Mouse (Mus musculus) limb, embryonic 15.5 days (tissue): ENCODE results near the gene Polm. TPM values are rescaled to one million over a fixed set of nuclear protein-coding genes. Genes with fewer than 3 reads are reported as not detected.
"Not testable (repeated sequence)": the region's sequence is repeated elsewhere in the genome, so short reads cannot be mapped to it uniquely, and the experiment has no call there.

Experiments
- ATAC-seq: fragments of 200-750 bp; cut with Nextera tagmentation; 2 replicates; pipeline ENCODE4 v1.8.0; 2017; ENCODE audit warnings: low read depth, moderate TSS enrichment; ENCODE audit not compliant: insufficient number of reproducible peaks, low FRiP score, low TSS enrichment
- H3K27ac ChIP-seq: fragments of 300-500 bp; sonication (generic); 2 replicates; pipeline ENCODE4 v1.5.1; 2015; ENCODE audit warnings: moderate library complexity, mild to moderate bottlenecking, inconsistent platforms
- H3K27me3 ChIP-seq: fragments of 300-500 bp; sonication (generic); 2 replicates; pipeline ENCODE4 v1.6.1; 2015; ENCODE audit warnings: inconsistent platforms
- H3K36me3 ChIP-seq: fragments of 300-500 bp; sonication (generic); 2 replicates; pipeline ENCODE4 v1.6.1; 2015; ENCODE audit warnings: inconsistent platforms
- H3K4me1 ChIP-seq: fragments of 300-500 bp; sonication (generic); 2 replicates; pipeline ENCODE4 v1.6.1; 2015; ENCODE audit warnings: inconsistent platforms
- H3K4me2 ChIP-seq: fragments of 300-500 bp; sonication (generic); 2 replicates; pipeline ENCODE4 v1.6.1; 2015; ENCODE audit warnings: mild to moderate bottlenecking, inconsistent platforms
- H3K4me3 ChIP-seq: fragments of 300-500 bp; sonication (generic); 2 replicates; pipeline ENCODE4 v1.5.1; 2015; ENCODE audit warnings: mild to moderate bottlenecking, inconsistent platforms
- H3K9ac ChIP-seq: fragments of 300-500 bp; sonication (generic); 2 replicates; pipeline ENCODE4 v1.6.1; 2015; ENCODE audit warnings: inconsistent platforms
- H3K9me3 ChIP-seq: fragments of 300-500 bp; sonication (generic); 2 replicates; pipeline ENCODE4 v1.6.1; 2016; ENCODE audit warnings: inconsistent platforms
- WGBS: fragments of 180-500 bp; shearing (Covaris S2); methylation state at CpG from one replicate; pipeline ENCODE4 v1.1.7; 2015; 5-methylcytosine and 5-hydroxymethylcytosine counted together
- polyA plus RNA-seq: library from polyadenylated mRNA; unstranded; fragments of >200 nt; fragmentation: Nextera tagmentation; extraction: Ambion mirVana; gene quantifications from 2 replicates; pipeline ENCODE4 v1.2.1, GENCODE M21; 2015

The Polm gene
- polyA plus RNA-seq, 1 experiment from 2014 or later = 10.4 TPM

DNA sequence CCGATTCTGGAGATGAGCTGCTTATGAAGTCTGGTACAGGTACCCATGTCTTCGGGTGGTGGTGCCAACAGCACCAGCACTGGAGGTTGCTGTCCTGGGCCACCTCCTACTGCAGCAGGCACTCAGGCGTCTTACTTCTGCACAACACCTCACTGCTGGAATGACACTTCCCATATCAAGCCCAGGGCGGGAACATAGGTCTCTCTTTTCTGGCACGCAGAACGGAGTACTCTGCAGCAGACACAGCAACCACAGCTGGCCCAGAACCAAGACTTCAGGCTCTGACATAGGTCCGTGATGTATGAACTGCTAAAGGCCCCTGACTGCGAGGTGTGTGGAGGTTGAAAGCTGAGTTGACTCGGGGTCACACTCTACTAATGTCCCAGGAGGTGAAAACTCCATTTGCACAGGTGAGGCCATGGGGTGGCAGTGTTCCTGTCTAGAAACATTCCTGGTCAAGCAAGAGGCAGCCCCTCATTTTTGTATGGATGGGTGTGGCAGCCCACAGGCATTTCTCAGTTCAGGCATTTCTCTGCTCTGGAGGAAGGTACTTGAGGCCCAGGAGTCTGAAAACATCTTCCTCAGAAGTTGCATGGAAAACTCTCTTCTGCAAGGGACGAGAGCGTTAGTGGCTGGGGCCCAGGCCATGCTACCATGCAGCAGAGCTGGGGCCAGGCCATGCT lies 9.2 kb downstream of the Polm start:
- no peak for ATAC-seq
- Histone ChIP-seq H3K27ac (no peak overlapping the region), H3K36me3 (peaks cover 57% of the 10 kb centered on the region), H3K27me3 (no peaks in the 10 kb centered on the region), H3K9ac (no peak overlapping the region), H3K9me3 (no peaks in the 10 kb centered on the region), H3K4me1 (no peaks in the 10 kb centered on the region), H3K4me3 (no peak overlapping the region), H3K4me2 (no peak overlapping the region)
- 80% methylated on average over 11 of the region's 11 CpGs for WGBS

DNA sequence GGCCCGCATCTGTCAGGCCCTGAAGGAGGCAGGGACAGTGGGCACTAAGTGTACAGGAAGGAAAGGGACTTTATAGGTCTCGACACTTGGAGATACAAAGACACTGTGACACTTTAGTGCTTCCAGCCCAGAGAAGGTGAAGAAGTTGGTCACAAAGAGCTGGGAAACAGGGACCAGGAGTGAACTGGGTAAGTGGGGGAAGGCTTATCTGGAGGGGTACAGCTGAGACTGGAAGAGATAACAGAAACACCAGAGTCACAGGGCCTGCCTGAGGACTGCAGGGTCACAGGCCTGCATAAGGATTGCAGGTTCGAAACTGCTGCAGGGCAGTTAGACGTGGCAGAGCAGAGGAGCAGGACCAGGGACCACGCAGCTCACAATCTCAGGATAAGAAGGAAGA lies 9.9 kb downstream of the Polm start:
- peaks cover 52% of the 10 kb centered on the region for H3K36me3 ChIP-seq
- WGBS = 90% methylated on average over 5 of the region's 5 CpGs
- H3K4me2 ChIP-seq = no peak overlapping the region
- H3K27me3 ChIP-seq = no peaks in the 10 kb centered on the region
- no peak overlapping the region for H3K9ac ChIP-seq
- H3K4me1 ChIP-seq = no peaks in the 10 kb centered on the region
- no peak overlapping the region for H3K27ac ChIP-seq
- ATAC-seq = no peak
- no peaks in the 10 kb centered on the region for H3K9me3 ChIP-seq
- H3K4me3 ChIP-seq = no peak overlapping the region

DNA sequence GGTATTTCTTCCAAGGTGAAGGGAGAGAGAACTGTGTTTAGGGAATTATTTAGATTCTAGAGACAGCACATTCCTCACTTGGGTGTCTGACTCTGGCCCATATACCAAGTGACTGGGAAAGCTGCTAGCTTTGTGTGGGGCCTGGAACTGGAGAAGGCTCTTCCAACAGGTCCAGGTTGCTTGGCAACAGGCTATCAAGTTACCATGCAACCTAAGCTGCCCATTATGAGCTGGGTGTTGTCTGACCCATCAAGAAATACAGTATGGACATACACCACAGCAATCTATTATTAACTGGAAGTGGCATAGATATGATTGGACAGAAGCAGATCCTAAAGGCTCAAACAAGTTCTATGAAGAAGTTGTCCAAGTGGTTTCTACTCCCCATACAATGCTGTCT lies 12.4 kb downstream of the Polm start:
- no peak overlapping the region for H3K4me2 ChIP-seq
- H3K4me3 ChIP-seq = no peak overlapping the region
- no peaks in the 10 kb centered on the region for H3K9me3 ChIP-seq
- ATAC-seq = no peak
- no peak overlapping the region for H3K9ac ChIP-seq
- no peaks in the 10 kb centered on the region for H3K4me1 ChIP-seq
- H3K36me3 ChIP-seq = peaks cover 27% of the 10 kb centered on the region
- no peaks in the 10 kb centered on the region for H3K27me3 ChIP-seq
- H3K27ac ChIP-seq = no peak overlapping the region

DNA sequence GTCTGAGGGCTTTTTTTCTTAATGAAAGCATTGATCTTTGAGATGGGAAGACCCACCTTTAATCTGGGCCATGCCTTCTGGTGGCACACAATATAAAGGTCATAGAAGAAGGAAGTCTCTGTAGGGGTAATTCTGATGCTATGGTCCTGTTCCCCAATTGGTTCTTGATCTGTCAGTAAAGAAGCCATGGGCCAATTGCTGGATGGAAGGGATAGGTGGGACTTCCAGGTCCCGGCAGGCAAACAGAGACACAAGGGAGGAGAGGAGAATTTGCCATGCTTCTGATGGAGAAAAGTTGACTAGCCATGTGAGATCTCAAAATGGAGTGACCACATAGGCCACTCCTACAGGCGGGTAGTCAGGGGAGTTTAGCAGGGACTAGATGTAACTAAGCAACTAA lies 18.6 kb downstream of the Polm start:
- 65% methylated on average over 2 of the region's 2 CpGs for WGBS
- Histone ChIP-seq H3K27ac (no peak overlapping the region), H3K4me1 (no peaks in the 10 kb centered on the region), H3K4me2 (no peak overlapping the region), H3K9ac (no peak overlapping the region), H3K9me3 (no peaks in the 10 kb centered on the region), H3K4me3 (no peak overlapping the region), H3K27me3 (no peaks in the 10 kb centered on the region), H3K36me3 (no peaks in the 10 kb centered on the region)
- no peak for ATAC-seq

DNA sequence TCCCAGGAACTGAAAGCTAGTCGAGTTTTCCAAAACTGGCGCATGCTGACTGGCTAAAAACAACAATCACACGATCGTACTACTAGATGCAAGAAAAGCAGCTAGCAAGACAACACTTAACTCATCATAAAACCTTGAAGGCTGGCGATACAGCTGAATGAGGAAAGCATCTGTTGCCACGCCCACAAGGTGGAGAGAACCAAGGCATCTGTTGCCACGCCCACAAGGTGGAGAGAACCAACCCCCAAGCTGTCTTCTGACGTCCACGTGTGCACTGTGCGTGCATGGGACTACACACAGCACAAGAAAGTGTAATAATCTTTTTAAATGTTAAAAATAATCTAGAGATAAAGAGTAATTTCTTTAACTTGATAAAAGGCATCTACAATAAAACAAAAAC lies 24.4 kb downstream of the Polm start:
- H3K27ac ChIP-seq = no peak overlapping the region
- no peak for ATAC-seq
- no peak overlapping the region for H3K9ac ChIP-seq
- no peak overlapping the region for H3K4me3 ChIP-seq
- no peaks in the 10 kb centered on the region for H3K9me3 ChIP-seq
- H3K4me1 ChIP-seq = no peaks in the 10 kb centered on the region
- 72% methylated on average over 10 of the region's 10 CpGs for WGBS
- H3K27me3 ChIP-seq = no peaks in the 10 kb centered on the region
- H3K36me3 ChIP-seq = no peaks in the 10 kb centered on the region
- H3K4me2 ChIP-seq = no peak overlapping the region

DNA sequence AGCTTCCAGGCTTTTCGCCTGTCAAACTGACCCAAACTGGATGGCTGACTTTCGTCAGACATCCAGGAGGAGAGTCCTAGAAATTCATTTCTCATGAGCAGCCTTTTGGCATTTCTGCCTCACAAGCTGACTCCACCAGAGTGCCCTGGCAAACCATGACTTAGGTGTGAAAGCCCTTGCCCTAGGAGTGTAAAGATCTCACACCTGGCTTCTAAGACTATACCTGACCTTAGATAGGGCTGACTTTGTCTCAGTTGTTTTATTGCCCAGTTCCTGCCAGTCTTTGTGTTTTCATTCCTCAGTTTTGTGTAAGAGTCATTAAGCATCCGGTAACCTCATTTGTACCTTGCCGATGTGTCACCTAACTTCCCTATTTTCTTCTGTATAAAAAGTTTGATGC lies 28.3 kb downstream of the Polm start:
- ATAC-seq, H3K27ac ChIP-seq: not testable (repeated sequence)

DNA sequence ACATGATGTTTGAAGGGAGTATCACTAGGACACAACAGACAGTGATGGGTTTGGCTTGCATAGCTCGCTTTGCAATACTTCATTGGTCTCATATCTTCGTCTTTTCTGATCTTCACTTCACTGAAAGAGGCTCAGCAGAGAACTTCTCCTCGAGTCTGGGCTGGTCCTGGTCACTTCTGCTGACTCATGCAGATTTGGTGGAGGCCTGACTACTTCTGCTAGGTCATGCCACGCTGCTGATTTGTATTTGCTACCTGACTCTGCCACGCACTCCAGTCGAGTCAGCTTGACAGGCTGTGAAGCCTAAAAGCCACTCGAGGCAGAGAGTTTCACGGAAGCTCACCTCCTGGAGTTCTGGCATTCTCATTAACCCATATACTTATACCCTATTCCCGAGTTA lies 29.9 kb downstream of the Polm start:
- WGBS = 81% methylated on average over 9 of the region's 9 CpGs
- no peak overlapping the region for H3K4me2 ChIP-seq
- no peak for ATAC-seq
- no peaks in the 10 kb centered on the region for H3K36me3 ChIP-seq
- H3K27me3 ChIP-seq = no peaks in the 10 kb centered on the region
- no peak overlapping the region for H3K27ac ChIP-seq
- no peak overlapping the region for H3K4me3 ChIP-seq
- no peaks in the 10 kb centered on the region for H3K9me3 ChIP-seq
- no peak overlapping the region for H3K9ac ChIP-seq
- peaks cover 9% of the 10 kb centered on the region for H3K4me1 ChIP-seq

More for the DNA sequence above, 28.3 kb downstream of the Polm start:
- not testable (repeated sequence) for H3K36me3 ChIP-seq, H3K4me2 ChIP-seq, H3K4me3 ChIP-seq, H3K4me1 ChIP-seq, H3K27me3 ChIP-seq, H3K9me3 ChIP-seq, H3K9ac ChIP-seq
- WGBS = 87% methylated on average over 4 of the region's 4 CpGs

DNA sequence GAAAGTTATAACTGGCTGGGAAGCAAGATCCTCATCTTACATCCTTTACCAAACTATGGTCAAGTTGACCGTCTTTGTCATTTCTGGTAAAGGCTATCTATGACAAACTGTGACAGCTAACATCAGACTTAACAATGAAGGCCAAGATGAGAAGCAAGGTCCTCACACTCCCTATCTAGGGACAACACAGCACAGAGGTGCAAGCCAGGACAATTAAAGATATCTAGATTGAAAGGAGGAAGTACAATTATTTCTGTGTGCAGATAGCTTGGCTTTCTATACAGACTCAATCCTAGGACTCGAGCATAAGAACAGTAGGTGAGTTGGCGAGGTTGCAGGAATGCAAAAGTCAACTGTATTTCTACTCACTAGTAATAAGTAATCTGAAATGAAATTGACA lies 32.1 kb downstream of the Polm start:
- Histone ChIP-seq H3K36me3 (peaks cover 7% of the 10 kb centered on the region), H3K9ac (no peak overlapping the region), H3K9me3 (no peaks in the 10 kb centered on the region), H3K4me2 (no peak overlapping the region), H3K27ac (no peak overlapping the region), H3K27me3 (no peaks in the 10 kb centered on the region), H3K4me1 (peaks cover 21% of the 10 kb centered on the region), H3K4me3 (no peak overlapping the region)
- 84% methylated on average over 3 of the region's 3 CpGs for WGBS
- ATAC-seq = no peak

DNA sequence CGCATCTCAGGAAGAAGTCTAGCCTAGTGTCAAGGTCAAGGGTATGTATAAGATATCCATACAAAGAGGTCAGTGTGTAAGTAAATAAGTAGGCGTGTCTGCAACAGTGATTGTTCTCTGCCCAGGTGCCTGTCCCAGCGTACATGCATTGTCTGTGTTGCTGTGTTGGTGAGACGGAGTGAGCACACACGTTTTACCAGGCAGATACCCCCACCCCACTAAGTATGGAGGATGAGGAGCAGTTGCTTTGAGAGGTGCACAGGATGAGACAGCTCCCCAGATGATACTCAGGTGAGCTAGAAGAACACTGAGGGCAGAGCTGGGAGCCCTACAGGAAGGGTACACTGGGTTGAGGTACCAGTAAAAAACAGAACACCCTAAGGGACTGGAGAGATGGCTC lies 33.6 kb downstream of the Polm start:
- peaks cover 23% of the 10 kb centered on the region for H3K36me3 ChIP-seq
- H3K4me3 ChIP-seq = no peak overlapping the region
- H3K4me1 ChIP-seq = peaks cover 21% of the 10 kb centered on the region
- no peak overlapping the region for H3K9ac ChIP-seq
- no peak for ATAC-seq
- no peak overlapping the region for H3K27ac ChIP-seq
- no peaks in the 10 kb centered on the region for H3K9me3 ChIP-seq
- 76% methylated on average over 5 of the region's 5 CpGs for WGBS
- H3K4me2 ChIP-seq = no peak overlapping the region
- no peaks in the 10 kb centered on the region for H3K27me3 ChIP-seq

- no peak within 1 kb of the TSS for H3K4me2 ChIP-seq
- peak within 1 kb of the TSS; percentile 65 for H3K27ac ChIP-seq
- H3K27me3 ChIP-seq = no peaks in the 10 kb centered on the region
- H3K4me1 ChIP-seq = peaks cover 21% of the 10 kb centered on the region
- no peak for ATAC-seq
- H3K4me3 ChIP-seq = peak within 1 kb of the TSS; percentile 14
- no peaks in the 10 kb centered on the region for H3K9me3 ChIP-seq
- 28% methylated on average over 8 of the region's 8 CpGs for WGBS
- H3K9ac ChIP-seq = no peak within 1 kb of the TSS
- peaks cover 28% of the 10 kb centered on the region for H3K36me3 ChIP-seq
These were observed 34.2 kb downstream of the Polm start, which contains the start of gene Pgam2 for GRCm38 (mm10) chr11:5803551-5803981. Pgam2 (minus strand) TSS chr11:5803733.

GRCm38 (mm10) chr11:5802457-5803217 lies 35.2 kb downstream of the Polm start:
- Histone ChIP-seq H3K9me3 (no peaks in the 10 kb centered on the region), H3K36me3 (peaks cover 36% of the 10 kb centered on the region), H3K4me2 (no peak overlapping the region), H3K4me1 (peaks cover 21% of the 10 kb centered on the region), H3K4me3 (peak overlapping the region; percentile 14), H3K27ac (peak overlapping the region; percentile 65), H3K27me3 (no peaks in the 10 kb centered on the region), H3K9ac (no peak overlapping the region)
- WGBS = 53% methylated on average over 8 of the region's 8 CpGs
- no peak for ATAC-seq

GRCm38 (mm10) chr11:5802005-5802404 lies 35.8 kb downstream of the Polm start:
- peaks cover 42% of the 10 kb centered on the region for H3K36me3 ChIP-seq
- WGBS = 59% methylated on average over 12 of the region's 12 CpGs
- no peaks in the 10 kb centered on the region for H3K9me3 ChIP-seq
- H3K9ac ChIP-seq = no peak overlapping the region
- no peak for ATAC-seq
- no peak overlapping the region for H3K4me2 ChIP-seq
- peak overlapping the region; percentile 7; the same call in 1 of the 2 replicates for H3K4me3 ChIP-seq
- peak overlapping the region; percentile 65 for H3K27ac ChIP-seq
- H3K4me1 ChIP-seq = peaks cover 21% of the 10 kb centered on the region
- no peaks in the 10 kb centered on the region for H3K27me3 ChIP-seq
